Mouse (Mus musculus) gastrocnemius, postnatal 36 days (tissue): ENCODE results near the gene Atp5c1. TPM values are rescaled to one million over a fixed set of nuclear protein-coding genes. Genes with fewer than 3 reads are reported as not detected.
A peak's percentile ranks its signal among the peaks of the same experiment; 100 is the strongest.

Experiments used
- DNase-seq, 2 experiments: peaks; one replicate each; pipeline ENCODE4 v3.0.0; 2022
- intact Hi-C: fragments of 180-260 bp; cut with DNase I; formaldehyde crosslinking; loops from one replicate; pipeline ENCODE4 v1.15.1; 2025
- long read RNA-seq, 2 experiments: library from polyadenylated mRNA; stranded (forward); transcript quantifications; one replicate each; pipeline ENCODE4 v2.0.0; 2021
- total RNA-seq, 2 experiments: library from RNA; stranded (reverse); gene quantifications; 2 replicates each; pipeline ENCODE4 v1.2.3; 2021

Atp5c1 gene
- total RNA-seq, result 100 to 1,000 TPM; 760 to 854 TPM
- long read RNA-seq, experiment 1, transcript Atp5c1-203 (10 exons, 1,166 nt), result minor isoform, 18 of 1,647 reads
- long read RNA-seq, experiment 1, transcript Atp5c1-201 (9 exons, 1,060 nt), result major isoform, 1,326 of 1,647 reads
- long read RNA-seq, experiment 1, partial matches to known transcripts, result 266 of 1,647 reads
- long read RNA-seq, experiment 1, other reads (novel, unspliced or antisense), result 37 of 1,647 reads
- long read RNA-seq, experiment 2, transcript Atp5c1-203 (10 exons, 1,166 nt), result minor isoform, 16 of 2,237 reads
- long read RNA-seq, experiment 2, transcript Atp5c1-201 (9 exons, 1,060 nt), result major isoform, 1,736 of 2,237 reads
- long read RNA-seq, experiment 2, partial matches to known transcripts, result 453 of 2,237 reads
- long read RNA-seq, experiment 2, other reads (novel, unspliced or antisense), result 32 of 2,237 reads

DNA sequence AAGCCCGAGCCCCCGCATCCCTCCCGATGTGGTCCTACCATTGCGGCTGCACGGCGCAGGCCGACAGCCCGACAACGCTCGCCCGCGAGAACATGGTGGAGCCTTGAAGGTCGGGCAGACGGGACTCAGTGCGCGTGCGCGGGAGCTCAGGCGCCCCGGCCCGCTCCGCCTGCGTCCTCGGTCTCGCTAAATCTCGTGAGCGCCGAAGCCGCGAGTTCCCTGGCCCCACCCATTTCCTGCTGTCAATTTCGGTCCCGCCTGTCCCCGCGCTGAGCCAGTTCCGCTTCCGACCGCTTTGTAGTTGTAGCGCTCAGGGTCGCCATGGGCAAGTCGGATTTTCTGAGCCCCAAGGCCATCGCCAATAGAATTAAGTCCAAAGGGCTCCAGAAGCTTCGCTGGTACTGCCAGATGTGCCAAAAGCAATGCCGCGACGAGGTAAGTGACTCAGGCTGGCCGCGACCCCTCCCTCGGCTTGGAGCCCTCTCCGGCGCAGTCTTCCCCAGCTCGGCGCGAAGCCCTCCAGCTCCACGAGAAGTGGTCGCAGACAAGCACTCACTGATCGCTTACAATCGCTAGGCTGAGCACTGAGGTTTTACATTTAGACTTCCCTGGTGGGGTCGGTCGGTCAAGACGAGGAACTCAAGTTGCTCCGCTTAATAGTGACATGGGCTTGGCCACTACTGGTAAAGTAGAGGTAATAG, at the start of gene Atp5c1, which contains the start of gene Kin:
Gene Atp5c1, minus strand, starts transcription at position 201 of the 701 bp plus-strand sequence.
Gene Kin, plus strand, starts transcription at position 284 of the 701 bp plus-strand sequence.
- DNase-seq, result peak; percentile 94 to 96
- intact Hi-C loops, result no loop called here

DNA sequence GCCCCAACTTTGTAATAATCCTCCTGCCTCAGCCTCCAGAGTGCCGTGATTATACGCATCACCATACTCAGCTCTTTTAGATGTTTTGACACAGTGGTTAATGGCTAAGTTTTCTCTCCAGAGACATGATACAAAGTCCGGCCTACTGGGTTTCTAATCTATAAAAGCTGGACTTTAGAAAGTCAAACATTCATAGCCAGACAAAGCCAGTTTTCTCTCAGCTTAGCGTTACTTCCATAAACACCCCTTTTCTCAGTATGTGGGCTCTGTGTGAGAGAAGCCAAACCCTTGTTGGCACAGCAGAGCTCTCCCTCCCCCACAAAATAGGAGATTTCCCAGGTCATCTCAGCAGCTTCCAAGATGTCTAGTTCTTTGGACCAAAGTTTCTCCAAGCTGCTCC, 48.3 kb upstream of the Atp5c1 start:
- DNase-seq, result no peak
- intact Hi-C loops, result no loop called here

DNA sequence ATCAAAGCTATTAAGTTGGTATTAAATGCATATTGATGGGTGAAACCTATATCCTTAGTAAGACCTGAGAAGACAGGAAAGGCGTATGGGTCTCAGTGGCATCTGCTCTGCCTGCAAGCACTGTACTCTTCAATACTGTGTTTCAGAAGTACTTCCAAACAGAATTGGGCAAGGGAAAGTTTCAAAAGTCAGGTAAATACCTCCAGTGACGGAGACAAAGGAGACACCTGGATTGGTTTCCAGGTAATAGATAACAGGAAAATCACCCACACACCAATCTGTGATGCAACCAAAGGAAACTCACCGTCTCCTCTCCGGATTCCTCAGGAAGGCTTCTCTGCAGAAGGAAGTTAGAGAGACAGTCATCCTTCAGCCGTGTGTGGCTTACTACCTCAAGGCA, 47.2 kb upstream of the Atp5c1 start:
- no peak for DNase-seq
- intact Hi-C loops, result no loop called here

DNA sequence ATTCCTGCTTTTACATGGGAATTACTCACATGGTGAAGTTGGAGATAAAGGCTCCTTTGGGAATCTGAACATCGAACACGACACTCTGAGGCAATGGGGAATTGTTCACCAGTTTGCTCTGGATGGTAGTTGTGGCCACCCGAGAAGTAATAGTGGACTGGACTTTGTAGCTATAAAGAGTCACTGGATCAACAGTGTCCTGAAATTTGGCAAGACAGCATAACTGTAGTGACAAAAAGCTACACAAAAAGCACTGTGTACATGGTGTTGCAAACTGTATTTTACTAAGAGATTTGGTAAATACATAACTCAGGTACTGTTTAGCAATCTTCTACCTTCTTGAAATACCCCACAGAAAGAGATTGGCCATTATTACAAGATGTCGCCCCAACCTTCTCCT, 45.8 kb upstream of the Atp5c1 start:
- intact Hi-C loops, result no loop called here
- no peak for DNase-seq

DNA sequence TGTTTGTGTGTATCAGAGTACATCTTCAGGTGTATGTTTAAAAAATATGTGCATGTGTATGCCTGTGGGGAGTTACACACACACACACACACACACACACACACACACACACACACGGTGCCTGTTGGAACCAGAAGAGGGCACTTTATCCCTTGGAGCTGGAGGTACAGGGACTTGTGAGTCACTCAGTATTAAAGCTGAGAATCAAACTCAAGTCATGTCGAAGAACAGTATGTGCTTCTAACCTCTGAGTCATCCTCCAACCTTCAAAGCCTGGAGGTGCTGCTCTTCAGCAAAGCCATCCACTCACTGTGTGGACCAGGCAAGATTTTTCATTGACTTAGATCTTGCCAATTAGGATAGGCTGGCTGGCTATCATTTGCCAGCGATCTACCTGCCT, 41.5 kb upstream of the Atp5c1 start:
- DNase-seq, result no peak
- intact Hi-C loops, result no loop called here

DNA sequence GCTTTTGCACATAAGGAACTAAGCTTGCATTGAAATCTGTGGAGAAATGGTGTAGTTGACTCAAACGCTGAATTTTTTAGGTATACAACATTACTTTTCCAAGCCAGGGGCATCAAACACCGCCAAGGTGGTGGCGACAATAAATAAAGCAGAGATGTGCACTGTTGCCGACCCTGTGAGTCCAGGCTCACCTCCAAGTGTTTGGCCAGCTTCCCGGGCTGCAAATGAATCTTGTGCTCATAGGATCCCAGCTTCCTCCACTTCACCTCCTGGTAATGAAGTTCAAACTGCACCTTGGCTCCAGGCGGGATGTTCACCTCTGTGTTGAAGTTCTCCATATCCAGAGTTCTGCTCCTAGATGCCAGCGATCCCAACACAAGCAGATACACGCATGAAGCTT, 39.0 kb upstream of the Atp5c1 start:
- DNase-seq, result no peak
- intact Hi-C loops, result no loop called here

DNA sequence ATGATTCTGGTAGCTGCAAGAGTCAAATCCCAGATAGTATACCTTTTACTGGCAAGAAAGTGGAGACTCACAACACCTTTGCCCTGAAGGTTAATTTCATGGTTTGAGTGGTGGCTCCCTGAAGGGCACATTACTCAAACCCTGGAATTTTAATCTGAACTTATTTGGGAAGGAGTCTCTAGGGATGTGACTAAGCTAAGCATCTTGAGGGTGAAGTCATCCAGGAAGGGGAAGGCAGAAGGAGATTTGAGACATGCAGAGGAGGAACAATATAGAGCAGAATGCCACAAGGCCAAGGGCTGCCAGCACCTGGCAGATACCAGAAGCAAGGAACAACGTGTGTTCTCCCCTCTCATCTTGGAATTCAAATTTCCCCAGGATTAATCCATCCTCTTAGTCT, 38.4 kb upstream of the Atp5c1 start:
- intact Hi-C loops, result no loop called here

DNA sequence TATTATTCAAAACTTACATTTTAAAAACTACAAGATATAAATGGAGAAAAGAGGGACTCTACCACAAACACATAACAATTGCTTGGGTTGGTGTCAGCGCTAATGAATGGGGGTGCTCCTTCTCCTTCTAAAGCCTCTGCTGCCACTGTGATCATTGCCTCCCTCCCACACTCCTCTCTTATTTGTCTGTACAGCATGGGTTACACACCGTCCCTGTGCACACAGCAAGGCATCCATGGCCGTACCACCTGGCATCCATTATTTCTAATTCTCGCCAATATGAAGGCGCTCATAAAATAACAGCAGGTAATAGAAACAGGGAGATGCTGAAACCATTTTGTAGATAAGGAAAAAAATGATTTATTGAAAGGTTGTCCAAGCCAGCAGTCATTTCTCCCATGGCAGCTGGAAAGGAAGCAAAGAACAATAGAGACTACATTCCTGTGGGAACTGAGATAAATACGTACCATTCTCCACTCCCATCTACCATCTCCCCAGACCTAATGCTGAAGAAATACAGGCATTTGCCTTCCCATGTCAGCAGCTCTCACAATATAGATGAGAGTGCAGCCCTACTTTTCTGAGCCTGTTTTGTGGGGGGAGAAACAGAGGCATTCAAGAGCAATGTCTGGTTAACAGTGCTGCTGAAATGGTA, 28.4 kb upstream of the Atp5c1 start:
- no peak for DNase-seq
- intact Hi-C loops, result no loop called here

More for the DNA sequence above, 38.4 kb upstream of the Atp5c1 start:
- DNase-seq, result no peak

DNA sequence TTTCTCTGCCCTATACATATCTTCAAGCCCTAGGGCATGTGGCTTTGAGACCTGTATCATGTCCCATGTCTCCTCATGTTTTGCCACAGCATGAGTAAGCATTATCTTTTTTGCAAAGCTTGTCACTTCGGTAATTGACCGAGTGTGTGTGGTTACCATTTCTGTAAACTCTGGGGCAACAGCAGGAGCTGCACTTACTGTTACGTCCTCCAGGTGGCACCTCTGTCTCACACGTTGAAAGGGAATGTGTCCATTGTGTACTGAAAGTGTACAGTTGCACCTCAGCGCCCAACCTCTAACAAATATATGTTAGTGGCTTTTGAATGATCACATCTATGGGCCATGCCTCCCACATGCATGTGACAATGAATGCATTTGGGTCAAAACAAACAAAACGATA, 20.9 kb upstream of the Atp5c1 start:
- DNase-seq, result peak in 1 of 2 experiments; percentile 37
- intact Hi-C loops, result loop anchor here (2.0 to 5.0 kb wide), 2 partner anchors 41 to 188 kb away; no protein-coding TSS in a partner anchor

DNA sequence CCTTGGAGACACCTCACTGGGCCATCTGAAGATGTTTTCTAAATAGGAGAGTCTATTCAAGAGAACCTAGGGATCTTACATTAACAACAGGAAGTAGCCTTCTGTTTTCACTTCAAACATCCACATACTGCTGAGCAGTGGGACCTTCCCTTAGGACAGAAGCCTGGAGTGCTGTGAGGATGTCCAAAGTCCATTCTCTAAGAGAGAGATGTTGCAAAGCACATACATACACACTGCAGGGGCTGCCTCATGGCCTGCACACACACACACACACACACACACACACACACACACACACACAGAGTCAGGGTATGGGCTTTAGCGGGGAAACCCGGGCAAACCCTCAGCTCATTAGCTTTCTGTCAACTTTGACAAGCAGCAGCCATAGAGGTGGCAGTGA, 20.2 kb upstream of the Atp5c1 start:
- no peak for DNase-seq
- intact Hi-C loops, result loop anchor here (2.0 to 5.0 kb wide), 2 partner anchors 42 to 188 kb away; no protein-coding TSS in a partner anchor

DNA sequence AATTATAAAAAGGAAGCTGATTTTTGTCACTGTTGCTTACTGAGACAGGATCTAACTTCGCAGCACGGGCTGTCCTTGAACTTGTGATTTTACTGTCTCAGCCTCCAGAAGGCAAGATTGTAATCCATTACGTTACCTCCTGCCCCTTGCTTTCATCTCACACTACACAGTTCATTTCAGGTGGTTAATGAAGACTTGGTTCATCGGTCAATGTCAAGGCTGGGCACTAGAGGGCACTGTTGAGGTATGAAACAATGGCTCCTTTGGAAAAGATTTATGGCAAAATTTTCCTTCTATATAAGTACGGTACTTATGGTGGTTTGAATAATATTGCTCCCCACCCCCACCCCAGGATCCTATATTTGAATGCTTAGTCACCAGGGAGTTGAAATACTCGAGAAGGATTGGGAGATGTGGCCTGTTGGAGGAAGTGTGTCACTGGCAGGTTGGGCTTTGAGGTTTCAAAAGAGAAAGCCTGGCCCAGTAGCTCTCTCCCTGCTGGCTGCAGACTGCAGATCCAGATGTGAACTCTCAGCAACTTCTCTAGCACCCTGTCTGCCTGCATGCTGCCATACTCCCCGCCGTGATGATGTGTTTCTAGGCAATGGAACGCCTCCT, 18.4 kb upstream of the Atp5c1 start:
- no peak for DNase-seq
- intact Hi-C loops, result no loop called here

DNA sequence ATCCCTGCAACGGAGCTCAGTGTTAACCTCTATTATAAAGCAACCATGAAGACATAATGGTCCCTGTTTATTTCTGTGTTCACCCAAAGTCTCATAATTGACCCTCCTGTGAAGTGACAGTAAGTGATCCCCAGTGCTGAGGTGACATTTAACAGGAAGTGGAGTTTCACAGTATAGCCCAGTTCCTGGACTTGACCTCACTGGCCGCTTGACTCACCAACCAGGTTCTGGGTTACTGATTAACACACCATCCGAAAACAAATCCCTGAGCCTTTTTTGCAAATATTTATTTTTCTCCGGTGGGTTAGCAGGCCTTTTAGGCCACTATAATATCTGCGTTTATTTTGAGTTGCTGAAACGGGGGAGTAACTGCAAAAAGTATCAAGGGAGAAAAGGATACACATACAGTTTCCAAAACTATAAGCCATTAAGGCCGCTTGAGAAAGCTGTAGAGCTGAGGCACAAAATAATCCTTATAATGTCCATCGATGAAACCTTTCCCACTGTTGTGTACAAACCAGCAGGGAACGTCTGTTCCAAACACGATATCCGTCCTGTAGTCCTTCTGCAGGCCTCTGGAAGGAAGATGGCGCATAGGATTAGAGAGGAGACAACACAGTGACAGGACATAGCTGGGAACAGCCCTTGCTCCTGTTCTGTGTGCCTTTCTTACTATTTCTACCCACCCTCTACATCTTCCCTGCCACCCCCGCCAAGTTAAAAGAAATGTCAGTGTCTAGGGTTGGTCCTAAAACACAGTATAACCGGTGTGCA, 14.2 kb upstream of the Atp5c1 start:
- intact Hi-C loops, result no loop called here
- no peak for DNase-seq

DNA sequence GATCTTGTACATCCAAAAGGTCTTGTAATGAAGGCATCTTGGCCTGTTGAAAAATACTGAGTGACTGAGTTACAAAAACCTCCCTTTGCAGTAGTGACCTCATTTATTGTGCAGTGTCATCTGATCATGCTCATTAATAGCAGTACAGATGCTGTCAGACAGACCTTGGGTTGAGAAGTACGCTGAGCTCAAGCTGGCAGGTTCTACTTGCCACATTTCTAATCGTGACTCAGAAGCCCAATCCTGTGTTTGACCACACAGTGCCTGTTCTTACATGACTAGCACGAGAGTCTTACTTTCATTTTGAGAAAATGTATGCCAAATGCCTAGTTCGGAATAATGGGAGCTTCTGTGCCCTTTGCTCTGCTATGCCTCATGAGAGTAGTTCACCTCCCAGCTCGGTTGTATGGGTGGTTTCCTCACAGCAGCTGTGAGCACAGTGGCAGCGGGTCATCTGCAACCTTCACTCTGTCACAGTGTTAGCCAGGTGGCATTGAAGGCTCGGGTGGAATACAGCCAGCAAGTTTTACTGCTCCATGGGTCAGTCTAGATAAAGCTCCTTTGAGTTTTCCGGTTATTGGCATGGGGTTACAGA, 7.0 kb upstream of the Atp5c1 start:
- intact Hi-C loops, result no loop called here

DNA sequence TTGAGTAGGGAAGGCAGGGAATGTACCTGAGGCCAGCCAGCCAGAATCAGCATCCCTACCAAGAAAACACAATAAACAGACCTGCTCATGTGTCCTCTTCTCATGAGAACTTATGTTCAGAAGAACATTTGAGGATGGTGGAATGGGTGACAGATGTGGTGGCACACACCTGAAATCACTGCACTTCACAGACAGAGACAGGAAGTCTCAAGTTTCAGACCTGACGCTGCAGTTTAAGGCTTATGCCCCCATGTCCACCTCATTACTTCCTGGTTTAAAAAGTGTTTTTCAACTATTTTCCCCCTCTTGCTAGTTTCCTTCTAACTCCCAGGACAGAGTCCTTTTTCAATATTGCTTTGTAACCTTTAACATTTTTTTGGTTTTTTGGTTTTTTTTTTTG, 2.4 kb upstream of the Atp5c1 start:
- intact Hi-C loops, result no loop called here
- DNase-seq, result no peak

More for the DNA sequence above, 7.0 kb upstream of the Atp5c1 start:
- no peak for DNase-seq

DNA sequence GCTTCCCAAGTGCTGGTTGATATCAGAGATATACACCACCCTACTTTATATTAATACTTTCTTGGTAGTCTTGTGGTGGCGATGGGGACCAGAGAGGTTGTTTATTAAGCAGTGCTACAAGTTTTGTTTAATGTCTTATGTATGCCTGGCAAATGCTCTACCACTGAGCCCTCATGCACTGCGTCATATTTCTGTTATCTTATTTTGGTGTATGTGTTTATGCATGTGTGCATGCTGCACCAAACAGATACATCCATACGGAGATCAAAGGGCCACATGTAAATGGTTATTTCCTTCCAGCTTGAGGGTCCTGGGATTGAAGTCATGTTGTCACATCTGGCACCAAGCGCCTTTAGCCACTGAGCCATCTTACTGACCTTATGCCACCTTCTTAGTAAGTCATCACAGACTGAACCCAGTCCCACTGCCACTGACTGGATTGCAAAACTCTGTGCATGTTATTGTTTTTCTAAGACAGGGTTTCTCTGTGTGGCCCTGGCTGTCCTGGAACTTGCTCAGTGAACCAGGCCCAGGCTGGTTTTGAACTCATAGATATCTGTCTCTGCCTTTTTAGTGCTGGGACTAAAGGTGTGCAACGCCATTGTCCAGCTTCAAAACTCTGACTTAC, 1.3 kb upstream of the Atp5c1 start:
- intact Hi-C loops, result no loop called here
- DNase-seq, result no peak

DNA sequence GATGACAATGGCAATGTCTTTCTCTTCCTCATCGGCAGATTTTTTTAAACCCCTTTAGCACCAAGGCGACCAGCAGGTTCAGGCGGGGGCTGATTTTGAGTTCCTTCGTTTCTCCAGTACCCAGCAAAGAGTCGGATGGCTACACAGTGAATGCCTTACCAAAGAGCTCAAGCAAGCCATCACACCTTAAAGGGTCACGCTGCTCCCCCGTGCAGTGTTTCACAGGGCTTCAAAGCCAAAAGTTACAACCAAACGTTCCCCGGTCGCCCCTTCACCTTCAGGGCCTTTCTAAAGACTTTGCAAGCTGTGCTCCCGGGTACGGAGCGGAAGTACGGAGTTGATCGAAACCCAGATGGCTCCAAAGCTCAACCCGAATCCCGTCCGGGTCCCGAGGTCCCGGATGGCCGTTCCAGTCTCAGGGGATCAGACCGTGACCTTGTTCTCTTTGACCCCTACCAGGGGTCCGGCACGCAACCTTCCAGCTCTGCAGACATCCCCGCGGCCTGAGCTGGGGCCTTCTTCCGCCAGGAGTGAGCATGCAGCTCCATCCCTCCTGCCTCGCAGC, 483 bp downstream of the Atp5c1 start:
- intact Hi-C loops, result no loop called here
- DNase-seq, result no peak

DNA sequence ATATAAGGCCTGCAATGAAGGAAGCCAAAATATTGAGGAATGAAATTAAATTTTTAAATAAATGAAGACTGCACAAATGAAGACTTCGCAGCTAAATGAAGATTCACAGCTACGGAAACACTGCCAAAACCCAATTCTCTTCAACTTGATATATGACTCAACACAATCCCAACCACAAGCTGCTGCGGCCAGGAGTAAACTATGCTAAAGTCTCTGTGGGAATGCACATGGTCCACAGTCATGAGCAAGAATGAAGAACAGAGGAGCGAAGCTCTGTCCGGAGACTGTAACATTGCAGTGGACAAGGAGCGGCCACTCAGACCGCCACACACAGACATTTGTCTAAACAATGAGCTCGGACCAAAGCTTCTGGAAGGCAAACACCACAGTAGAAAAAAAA, 3.6 kb downstream of the Atp5c1 start:
- DNase-seq, result no peak
- intact Hi-C loops, result no loop called here

DNA sequence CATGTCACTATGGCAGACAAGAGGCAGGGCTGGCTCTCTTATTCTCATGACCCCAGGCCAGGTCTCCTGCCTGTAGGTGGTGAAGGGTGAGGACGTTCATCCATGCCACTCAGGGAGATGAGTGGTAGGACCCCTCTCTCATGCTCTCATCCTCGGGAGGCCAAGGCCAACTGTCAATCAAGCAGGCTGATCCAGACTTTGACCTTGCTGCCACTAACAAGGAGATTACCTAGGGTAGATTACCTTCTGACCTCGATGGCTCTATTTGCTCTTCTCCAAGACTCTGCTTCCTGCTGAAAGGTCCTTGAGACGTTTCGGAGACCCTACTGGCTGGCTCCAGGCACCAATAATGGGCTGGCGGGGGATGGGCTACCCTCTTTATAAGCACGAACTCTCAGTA, 5.8 kb downstream of the Atp5c1 start:
- DNase-seq, result no peak
- intact Hi-C loops, result no loop called here

DNA sequence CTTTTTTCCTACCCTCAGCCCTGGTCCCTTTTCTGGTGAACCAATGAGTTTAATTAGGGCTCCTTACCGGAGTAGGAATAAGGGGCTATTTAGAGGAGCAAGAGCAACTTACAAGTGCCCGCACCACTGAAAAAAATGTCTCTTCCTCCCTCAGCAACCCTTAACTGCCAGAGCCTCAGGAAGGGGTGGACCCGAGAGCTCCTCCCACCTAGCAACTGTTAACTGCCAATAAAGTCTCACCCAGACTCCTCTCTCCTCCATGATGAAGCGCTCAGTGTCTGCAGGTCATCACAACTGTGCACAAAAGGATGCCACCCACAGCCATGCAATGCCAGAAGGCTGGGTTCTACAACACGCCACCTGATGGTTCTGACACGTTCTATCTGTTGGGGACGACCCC, 8.6 kb downstream of the Atp5c1 start:
- intact Hi-C loops, result no loop called here
- DNase-seq, result no peak
